Mouse (Mus musculus): ENCODE data around the gene Tmsb10. TPM values are rescaled to one million over a fixed set of nuclear protein-coding genes. Genes with fewer than 3 reads are reported as not detected.

The Tmsb10 gene
- polyA plus RNA-seq, 1 experiment from 2014 or later, result 3,130 TPM

GRCm38 (mm10) chr6:72926755-72927482, 31.6 kb downstream of the Tmsb10 start:
- no peak overlapping the region for H3K27ac ChIP-seq (ENCODE audit: low read depth, low read length)
- H3K27me3 ChIP-seq (ENCODE audit: control insufficient read depth, insufficient read depth, low read length), result no peaks in the 10 kb centered on the region
- WGBS, result 20% methylated on average over 9 of the region's 9 CpGs
- no peak overlapping the region for H3K4me2 ChIP-seq (ENCODE audit: low read depth)
- peak; percentile 19 for DNase-seq (ENCODE audit: low spot score)
- H3K36me3 ChIP-seq (ENCODE audit: control insufficient read depth, insufficient read depth, low read length), result no peaks in the 10 kb centered on the region
- no peak overlapping the region for H3K4me3 ChIP-seq (ENCODE audit: low read depth, low read length)
- H3K4me1 ChIP-seq (ENCODE audit: control insufficient read depth, insufficient read depth, low read length), result no peaks in the 10 kb centered on the region
- no peak for ATAC-seq (ENCODE audit: insufficient read depth, low FRiP score, low TSS enrichment)
- H3K9me3 ChIP-seq (ENCODE audit: control insufficient read depth, low read length), result no peaks in the 10 kb centered on the region
- no peak overlapping the region for H3K9ac ChIP-seq (ENCODE audit: low read length)

GRCm38 (mm10) chr6:72926031-72926430, 32.5 kb downstream of the Tmsb10 start:
- H3K4me1 ChIP-seq (ENCODE audit: control insufficient read depth, insufficient read depth, low read length), result no peaks in the 10 kb centered on the region
- no peaks in the 10 kb centered on the region for H3K9me3 ChIP-seq (ENCODE audit: control insufficient read depth, low read length)
- no peak overlapping the region for H3K4me3 ChIP-seq (ENCODE audit: low read depth, low read length)
- ATAC-seq (ENCODE audit: insufficient read depth, low FRiP score, low TSS enrichment) (no peak), DNase-seq (ENCODE audit: low spot score) (no peak)
- WGBS, result 78% methylated on average over 4 of the region's 4 CpGs
- H3K9ac ChIP-seq (ENCODE audit: low read length), result no peak overlapping the region
- no peak overlapping the region for H3K4me2 ChIP-seq (ENCODE audit: low read depth)
- H3K36me3 ChIP-seq (ENCODE audit: control insufficient read depth, insufficient read depth, low read length), result no peaks in the 10 kb centered on the region
- no peak overlapping the region for H3K27ac ChIP-seq (ENCODE audit: low read depth, low read length)
- no peaks in the 10 kb centered on the region for H3K27me3 ChIP-seq (ENCODE audit: control insufficient read depth, insufficient read depth, low read length)

- Histone ChIP-seq H3K9ac (ENCODE audit: low read length) (no peak overlapping the region), H3K4me1 (ENCODE audit: control insufficient read depth, insufficient read depth, low read length) (no peaks in the 10 kb centered on the region), H3K4me3 (ENCODE audit: low read depth, low read length) (no peak overlapping the region), H3K36me3 (ENCODE audit: control insufficient read depth, insufficient read depth, low read length) (no peaks in the 10 kb centered on the region), H3K4me2 (ENCODE audit: low read depth) (no peak overlapping the region), H3K27ac (ENCODE audit: low read depth, low read length) (no peak overlapping the region), H3K9me3 (ENCODE audit: control insufficient read depth, low read length) (no peaks in the 10 kb centered on the region), H3K27me3 (ENCODE audit: control insufficient read depth, insufficient read depth, low read length) (no peaks in the 10 kb centered on the region)
- no peak for ATAC-seq (ENCODE audit: insufficient read depth, low FRiP score, low TSS enrichment)
- no peak for DNase-seq (ENCODE audit: low spot score)
- 85% methylated on average over 8 of the region's 8 CpGs for WGBS
Measured at GRCm38 (mm10) chr6:72923381-72923780, 35.2 kb downstream of the Tmsb10 start.

- H3K4me1 ChIP-seq (ENCODE audit: control insufficient read depth, insufficient read depth, low read length), result no peaks in the 10 kb centered on the region
- no peaks in the 10 kb centered on the region for H3K27me3 ChIP-seq (ENCODE audit: control insufficient read depth, insufficient read depth, low read length)
- H3K9me3 ChIP-seq (ENCODE audit: control insufficient read depth, low read length), result no peaks in the 10 kb centered on the region
- H3K4me2 ChIP-seq (ENCODE audit: low read depth), result no peak overlapping the region
- no peak overlapping the region for H3K27ac ChIP-seq (ENCODE audit: low read depth, low read length)
- H3K4me3 ChIP-seq (ENCODE audit: low read depth, low read length), result no peak overlapping the region
- 93% methylated on average over 3 of the region's 3 CpGs for WGBS
- H3K9ac ChIP-seq (ENCODE audit: low read length), result no peak overlapping the region
- no peaks in the 10 kb centered on the region for H3K36me3 ChIP-seq (ENCODE audit: control insufficient read depth, insufficient read depth, low read length)
- ATAC-seq (ENCODE audit: insufficient read depth, low FRiP score, low TSS enrichment) (no peak), DNase-seq (ENCODE audit: low spot score) (no peak)
Measured at GRCm38 (mm10) chr6:72921081-72921480, 37.5 kb downstream of the Tmsb10 start.

- no peaks in the 10 kb centered on the region for H3K36me3 ChIP-seq (ENCODE audit: control insufficient read depth, insufficient read depth, low read length)
- H3K4me1 ChIP-seq (ENCODE audit: control insufficient read depth, insufficient read depth, low read length), result no peaks in the 10 kb centered on the region
- H3K27ac ChIP-seq (ENCODE audit: low read depth, low read length), result no peak overlapping the region
- no peak overlapping the region for H3K4me2 ChIP-seq (ENCODE audit: low read depth)
- no peaks in the 10 kb centered on the region for H3K9me3 ChIP-seq (ENCODE audit: control insufficient read depth, low read length)
- no peak overlapping the region for H3K4me3 ChIP-seq (ENCODE audit: low read depth, low read length)
- DNase-seq (ENCODE audit: low spot score), result no peak
- H3K9ac ChIP-seq (ENCODE audit: low read length), result no peak overlapping the region
- H3K27me3 ChIP-seq (ENCODE audit: control insufficient read depth, insufficient read depth, low read length), result no peaks in the 10 kb centered on the region
- 66% methylated on average over 9 of the region's 9 CpGs for WGBS
- ATAC-seq (ENCODE audit: insufficient read depth, low FRiP score, low TSS enrichment), result no peak
Measured at GRCm38 (mm10) chr6:72918510-72919033, 40.0 kb downstream of the Tmsb10 start.

- 83% methylated on average over 7 of the region's 7 CpGs for WGBS
Measured at GRCm38 (mm10) chr6:72916330-72916729, 42.2 kb downstream of the Tmsb10 start.

GRCm38 (mm10) chr6:72914087-72914749, 44.3 kb downstream of the Tmsb10 start:
- H3K9me3 ChIP-seq (ENCODE audit: control insufficient read depth, low read length), result no peaks in the 10 kb centered on the region
- H3K4me3 ChIP-seq (ENCODE audit: low read depth, low read length), result no peak overlapping the region
- no peak for DNase-seq (ENCODE audit: low spot score)
- H3K27ac ChIP-seq (ENCODE audit: low read depth, low read length), result no peak overlapping the region
- no peaks in the 10 kb centered on the region for H3K4me1 ChIP-seq (ENCODE audit: control insufficient read depth, insufficient read depth, low read length)
- no peak for ATAC-seq (ENCODE audit: insufficient read depth, low FRiP score, low TSS enrichment)
- no peak overlapping the region for H3K9ac ChIP-seq (ENCODE audit: low read length)
- 90% methylated on average over 6 of the region's 6 CpGs for WGBS
- no peak overlapping the region for H3K4me2 ChIP-seq (ENCODE audit: low read depth)
- H3K27me3 ChIP-seq (ENCODE audit: control insufficient read depth, insufficient read depth, low read length), result no peaks in the 10 kb centered on the region
- no peaks in the 10 kb centered on the region for H3K36me3 ChIP-seq (ENCODE audit: control insufficient read depth, insufficient read depth, low read length)

More at GRCm38 (mm10) chr6:72916330-72916729, 42.2 kb downstream of the Tmsb10 start:
- Histone ChIP-seq H3K36me3 (ENCODE audit: control insufficient read depth, insufficient read depth, low read length) (no peaks in the 10 kb centered on the region), H3K4me1 (ENCODE audit: control insufficient read depth, insufficient read depth, low read length) (no peaks in the 10 kb centered on the region), H3K9me3 (ENCODE audit: control insufficient read depth, low read length) (no peaks in the 10 kb centered on the region), H3K9ac (ENCODE audit: low read length) (no peak overlapping the region), H3K27ac (ENCODE audit: low read depth, low read length) (no peak overlapping the region), H3K4me3 (ENCODE audit: low read depth, low read length) (no peak overlapping the region), H3K4me2 (ENCODE audit: low read depth) (no peak overlapping the region), H3K27me3 (ENCODE audit: control insufficient read depth, insufficient read depth, low read length) (no peaks in the 10 kb centered on the region)
- ATAC-seq (ENCODE audit: insufficient read depth, low FRiP score, low TSS enrichment) (no peak), DNase-seq (ENCODE audit: low spot score) (no peak)

GRCm38 (mm10) chr6:72911261-72911660, 47.3 kb downstream of the Tmsb10 start:
- Histone ChIP-seq H3K9me3 (ENCODE audit: control insufficient read depth, low read length) (no peaks in the 10 kb centered on the region), H3K9ac (ENCODE audit: low read length) (no peak overlapping the region), H3K27ac (ENCODE audit: low read depth, low read length) (no peak overlapping the region), H3K36me3 (ENCODE audit: control insufficient read depth, insufficient read depth, low read length) (no peaks in the 10 kb centered on the region), H3K4me1 (ENCODE audit: control insufficient read depth, insufficient read depth, low read length) (no peaks in the 10 kb centered on the region), H3K4me3 (ENCODE audit: low read depth, low read length) (no peak overlapping the region), H3K27me3 (ENCODE audit: control insufficient read depth, insufficient read depth, low read length) (no peaks in the 10 kb centered on the region), H3K4me2 (ENCODE audit: low read depth) (no peak overlapping the region)
- DNase-seq (ENCODE audit: low spot score) (no peak), ATAC-seq (ENCODE audit: insufficient read depth, low FRiP score, low TSS enrichment) (no peak)
- 69% methylated on average over 4 of the region's 4 CpGs for WGBS

Data from neural tube, embryonic 11.5 days (tissue).